Mouse (Mus musculus) forebrain, embryonic 10.5 days (tissue): ENCODE data around the gene Olfr873. TPM values are rescaled to one million over a fixed set of nuclear protein-coding genes. Genes with fewer than 3 reads are reported as not detected.
"Not testable (repeated sequence)": the region's sequence is repeated elsewhere in the genome, so short reads cannot be mapped to it uniquely, and the experiment has no call there.

Source experiments
- DNase-seq: peaks from one replicate; pipeline ENCODE4 v3.0.0-alpha.2; 2017; ENCODE audit warnings: low spot score; ENCODE audit errors: extremely low spot score
- H3K27ac ChIP-seq: fragments of 300-500 bp; sonication (generic); 2 replicates; pipeline ENCODE4 v1.5.1; 2016; ENCODE audit warnings: mild to moderate bottlenecking
- H3K27me3 ChIP-seq: fragments of 300-500 bp; sonication (generic); 2 replicates; pipeline ENCODE4 v1.6.1; 2016; ENCODE audit warnings: mild to moderate bottlenecking; ENCODE audit not compliant: poor library complexity, severe bottlenecking
- H3K36me3 ChIP-seq: fragments of 300-500 bp; sonication (generic); replicated peaks from 2 replicates; pipeline ENCODE4 v1.6.1; 2016; ENCODE audit warnings: mild to moderate bottlenecking, moderate library complexity
- H3K4me1 ChIP-seq: fragments of 300-500 bp; sonication (generic); 2 replicates; pipeline ENCODE4 v1.6.1; 2016
- H3K4me3 ChIP-seq: fragments of 300-500 bp; sonication (generic); 2 replicates; pipeline ENCODE4 v1.5.1; 2016; ENCODE audit warnings: mild to moderate bottlenecking, moderate library complexity
- H3K9me3 ChIP-seq: fragments of 300-500 bp; sonication (generic); 2 replicates; pipeline ENCODE4 v1.6.1; 2016; ENCODE audit warnings: mild to moderate bottlenecking, moderate library complexity
- WGBS: fragments of 180-500 bp; shearing (Covaris S2); methylation state at CpG from one replicate; pipeline ENCODE4 v1.1.7; 2016; 5-methylcytosine and 5-hydroxymethylcytosine counted together
- polyA plus RNA-seq: library from polyadenylated mRNA; unstranded; fragments of >200 nt; fragmentation: Nextera tagmentation; extraction: Ambion mirVana; gene quantifications from 2 replicates; pipeline ENCODE4 v1.2.1, GENCODE M21; 2016

The Olfr873 gene
- polyA plus RNA-seq: not detected in 2 replicates

DNA sequence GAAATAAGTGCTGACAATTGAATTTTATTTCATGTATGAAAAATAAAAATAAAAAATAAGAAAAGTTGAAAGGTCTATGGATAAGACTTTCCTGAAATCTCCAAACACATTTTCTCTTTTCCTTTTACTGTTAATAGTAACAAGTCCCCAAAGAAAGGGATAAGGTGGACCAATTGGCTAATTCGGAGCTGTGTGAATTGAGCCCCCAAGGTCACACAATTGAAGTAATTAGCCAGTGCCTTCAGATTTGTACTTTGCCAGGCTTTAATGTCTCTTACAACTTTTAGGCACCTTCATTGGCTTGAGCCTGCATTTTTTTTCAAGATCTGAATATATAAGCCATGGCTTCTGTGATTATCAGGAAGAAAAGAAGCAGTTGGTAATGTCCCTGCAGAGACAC, at the start of gene Olfr873:
Gene Olfr873, plus strand, starts transcription at position 301 of the 400 bp plus-strand sequence.
- 82% methylated on average over 1 of the region's 1 CpGs for WGBS
- Histone ChIP-seq H3K27ac (no peak within 1 kb of the TSS), H3K4me1 (no peaks in the 10 kb centered on the region), H3K36me3 (no peaks in the 10 kb centered on the region), H3K4me3 (no peak within 1 kb of the TSS), H3K9me3 (peaks cover 22% of the 10 kb centered on the region), H3K27me3 (no peaks in the 10 kb centered on the region)
- no peak for DNase-seq

DNA sequence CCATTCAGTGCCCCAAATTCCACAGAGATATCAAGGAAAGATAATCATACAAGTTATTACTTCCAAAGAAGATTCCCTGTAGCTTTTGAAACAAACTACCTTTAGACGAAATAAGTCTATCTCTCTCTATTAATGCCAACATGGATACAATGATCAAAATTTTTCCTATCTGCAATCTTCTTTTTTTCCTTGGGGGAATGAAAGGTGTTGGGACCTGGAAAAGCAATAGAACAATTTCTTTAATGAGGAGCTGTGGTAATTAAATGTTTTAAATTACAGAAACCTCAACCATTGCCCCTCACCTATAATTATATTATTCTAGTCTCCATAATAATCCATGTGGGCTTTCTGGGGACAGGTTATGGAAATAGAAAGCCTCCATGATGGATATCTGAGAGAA, 16.3 kb upstream of the Olfr873 start, which contains the start of gene Olfr39:
Gene Olfr39, plus strand, starts transcription at position 301 of the 400 bp plus-strand sequence.
- no peak within 1 kb of the TSS for H3K27ac ChIP-seq
- WGBS: 83% methylated on average over 1 of the region's 1 CpGs
- DNase-seq: no peak
- H3K4me3 ChIP-seq: no peak within 1 kb of the TSS
- H3K9me3 ChIP-seq: peaks cover 5% of the 10 kb centered on the region; the same call in 1 of the 2 replicates
- H3K4me1 ChIP-seq: no peaks in the 10 kb centered on the region
- no peaks in the 10 kb centered on the region for H3K27me3 ChIP-seq
- no peaks in the 10 kb centered on the region for H3K36me3 ChIP-seq

- H3K27me3 ChIP-seq, H3K4me3 ChIP-seq, H3K27ac ChIP-seq, DNase-seq, H3K36me3 ChIP-seq, H3K4me1 ChIP-seq: not testable (repeated sequence)
- WGBS: 86% methylated on average over 5 of the region's 5 CpGs
- H3K9me3 ChIP-seq: peaks cover 22% of the 10 kb centered on the region
Measured at GRCm38 (mm10) chr9:20295562-20295961, 2.8 kb upstream of the Olfr873 start.

- Histone ChIP-seq H3K4me3 (no peak within 1 kb of the TSS), H3K36me3 (no peaks in the 10 kb centered on the region), H3K4me1 (no peaks in the 10 kb centered on the region), H3K27ac (no peak within 1 kb of the TSS), H3K9me3 (peaks cover 2% of the 10 kb centered on the region; the same call in 1 of the 2 replicates), H3K27me3 (no peaks in the 10 kb centered on the region)
- no peak for DNase-seq
Measured at GRCm38 (mm10) chr9:20335994-20336393, 37.7 kb downstream of the Olfr873 start, which contains the start of gene Olfr18. Olfr18 (minus strand) TSS chr9:20336094.

DNA sequence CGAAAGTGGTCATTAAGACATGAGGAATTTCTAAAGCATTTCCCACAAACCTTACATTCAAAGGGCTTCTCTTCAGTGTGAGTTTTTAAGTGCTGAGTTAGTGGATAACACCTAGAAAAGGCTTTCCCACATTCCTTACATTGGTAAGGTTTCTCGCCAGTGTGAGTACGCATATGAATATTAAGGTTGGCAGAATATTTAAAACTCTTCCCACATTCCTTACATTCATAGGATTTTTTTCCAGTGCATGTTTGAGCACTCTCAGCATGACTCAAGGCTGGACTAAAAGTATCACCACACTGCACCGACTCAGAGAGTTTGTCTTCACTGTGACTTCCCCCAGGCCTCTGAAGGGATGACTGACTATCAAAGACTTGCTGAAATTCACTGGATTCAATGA, 50.2 kb downstream of the Olfr873 start:
- Histone ChIP-seq H3K36me3 (peaks cover 42% of the 10 kb centered on the region), H3K4me3 (no peak overlapping the region), H3K9me3 (peaks cover 14% of the 10 kb centered on the region), H3K4me1 (no peaks in the 10 kb centered on the region), H3K27ac (no peak overlapping the region), H3K27me3 (no peaks in the 10 kb centered on the region)
- WGBS: 91% methylated on average over 4 of the region's 4 CpGs
- DNase-seq: no peak

Other genes with a start within 250 kb of the Olfr873 start
- not detected in 2 replicates for gene Olfr867, start 241.0 kb upstream of the Olfr873 start, polyA plus RNA-seq
- gene Olfr868, start 199.9 kb upstream of the Olfr873 start, polyA plus RNA-seq: not detected in 2 replicates
- not detected in 2 replicates for gene Olfr869, start 169.5 kb upstream of the Olfr873 start, polyA plus RNA-seq
- not detected in 2 replicates for gene Olfr870, start 124.5 kb upstream of the Olfr873 start, polyA plus RNA-seq
- not detected in 2 replicates for gene Olfr871, start 86.3 kb upstream of the Olfr873 start, polyA plus RNA-seq
- gene Olfr872, start 61.4 kb upstream of the Olfr873 start, polyA plus RNA-seq: not detected in 2 replicates
- gene Olfr39, start 16.2 kb upstream of the Olfr873 start, polyA plus RNA-seq: not detected in 2 replicates
- gene Olfr18, start 37.6 kb downstream of the Olfr873 start, polyA plus RNA-seq: not detected in 2 replicates
- 27.7 and 30.6 TPM in 2 replicates for gene Zfp560, start 86.6 kb downstream of the Olfr873 start, polyA plus RNA-seq
- gene Zfp26, start 161.6 kb downstream of the Olfr873 start, polyA plus RNA-seq: 25.6 and 27.3 TPM in 2 replicates
- 26.1 and 26.6 TPM in 2 replicates for gene Zfp426, start 194.2 kb downstream of the Olfr873 start, polyA plus RNA-seq
- gene Zfp266, start 222.9 kb downstream of the Olfr873 start, polyA plus RNA-seq: 134 and 139 TPM in 2 replicates